Mouse (Mus musculus): ENCODE measurements around the gene Tdrd3. TPM values are rescaled to one million over a fixed set of nuclear protein-coding genes. Genes with fewer than 3 reads are reported as not detected.

Gene Tdrd3
- polyA plus RNA-seq, 1 experiment, result 14.8 TPM

DNA sequence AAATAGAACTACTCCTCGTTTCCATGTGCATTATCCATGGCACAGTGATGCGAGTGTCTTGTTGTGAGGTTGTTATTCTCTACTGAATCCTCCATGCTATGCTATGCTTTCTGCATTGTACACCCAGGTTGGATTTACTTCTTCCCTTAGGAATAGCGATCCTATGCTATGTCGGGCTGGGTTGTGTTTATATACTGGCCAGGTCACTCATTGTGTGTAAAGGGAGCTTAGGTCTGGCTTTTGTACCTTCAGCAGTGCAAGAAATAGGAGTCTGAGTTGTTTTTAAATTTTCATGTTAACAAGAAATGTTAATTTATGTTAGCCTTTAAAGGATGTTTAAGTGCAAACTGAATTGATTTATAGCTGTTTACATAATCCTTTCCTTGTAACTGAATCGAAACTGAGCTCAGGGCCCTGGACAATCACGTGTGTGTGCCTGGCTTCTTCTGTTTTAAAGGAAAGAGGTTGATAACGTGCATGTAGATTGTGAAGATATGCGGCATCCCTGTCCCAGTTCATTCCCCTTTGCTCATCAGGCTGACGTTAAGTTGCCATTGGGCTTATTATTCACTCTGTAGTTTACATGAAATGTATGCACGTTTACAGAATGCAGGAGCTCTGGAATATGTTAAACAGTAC is 59.4 kb downstream of the Tdrd3 start:
- no peak for TF ChIP-seq POLR2A (IDR thresholded peaks at IDR 0.05; ENCODE audit: borderline replicate concordance, low read depth, low read length)
- no peak overlapping the region for H3K27ac ChIP-seq (ENCODE audit: insufficient read depth, low read depth, low read length)
- no peaks in the 10 kb centered on the region; the same call in 1 of the 2 replicates for H3K4me1 ChIP-seq (ENCODE audit: control insufficient read depth, insufficient read depth, low read length)

GRCm38 (mm10) chr14:87478339-87478951 is 62.0 kb downstream of the Tdrd3 start:
- TF ChIP-seq POLR2A (IDR thresholded peaks at IDR 0.05; ENCODE audit: borderline replicate concordance, low read depth, low read length), result no peak
- no peak for TF ChIP-seq CTCF (IDR thresholded peaks at IDR 0.05; ENCODE audit: low read depth, low read length)
- no peaks in the 10 kb centered on the region for H3K4me1 ChIP-seq (ENCODE audit: control insufficient read depth, insufficient read depth, low read length)
- H3K27ac ChIP-seq (ENCODE audit: insufficient read depth, low read depth, low read length), result no peak overlapping the region
- H3K4me3 ChIP-seq (ENCODE audit: insufficient read depth, low read length), result no peak overlapping the region

More for the DNA sequence above, 59.4 kb downstream of the Tdrd3 start:
- H3K4me3 ChIP-seq (ENCODE audit: insufficient read depth, low read length), result no peak overlapping the region

- H3K4me3 ChIP-seq (ENCODE audit: insufficient read depth, low read length), result no peak overlapping the region
- TF ChIP-seq CTCF (IDR thresholded peaks at IDR 0.05; ENCODE audit: low read depth, low read length), result no peak
- TF ChIP-seq POLR2A (IDR thresholded peaks at IDR 0.05; ENCODE audit: borderline replicate concordance, low read depth, low read length), result no peak
- H3K4me1 ChIP-seq (ENCODE audit: control insufficient read depth, insufficient read depth, low read length), result peaks cover 4% of the 10 kb centered on the region
- no peak overlapping the region for H3K27ac ChIP-seq (ENCODE audit: insufficient read depth, low read depth, low read length)
Observed at GRCm38 (mm10) chr14:87485888-87486287, 69.4 kb downstream of the Tdrd3 start.

- H3K4me1 ChIP-seq (ENCODE audit: control insufficient read depth, insufficient read depth, low read length), result no peaks in the 10 kb centered on the region
- H3K4me3 ChIP-seq (ENCODE audit: insufficient read depth, low read length), result no peak overlapping the region
- TF ChIP-seq POLR2A (IDR thresholded peaks at IDR 0.05; ENCODE audit: borderline replicate concordance, low read depth, low read length) (no peak), CTCF (IDR thresholded peaks at IDR 0.05; ENCODE audit: low read depth, low read length) (no peak)
- no peak overlapping the region for H3K27ac ChIP-seq (ENCODE audit: insufficient read depth, low read depth, low read length)
Observed at GRCm38 (mm10) chr14:87497955-87498594, 81.6 kb downstream of the Tdrd3 start.

- TF ChIP-seq POLR2A (IDR thresholded peaks at IDR 0.05; ENCODE audit: borderline replicate concordance, low read depth, low read length) (no peak), CTCF (IDR thresholded peaks at IDR 0.05; ENCODE audit: low read depth, low read length) (no peak)
Observed at GRCm38 (mm10) chr14:87505924-87506323, 89.5 kb downstream of the Tdrd3 start.

GRCm38 (mm10) chr14:87515281-87515680 is 98.8 kb downstream of the Tdrd3 start:
- Histone ChIP-seq H3K4me3 (ENCODE audit: insufficient read depth, low read length) (no peak overlapping the region), H3K4me1 (ENCODE audit: control insufficient read depth, insufficient read depth, low read length) (no peaks in the 10 kb centered on the region), H3K27ac (ENCODE audit: insufficient read depth, low read depth, low read length) (no peak overlapping the region)
- TF ChIP-seq POLR2A (IDR thresholded peaks at IDR 0.05; ENCODE audit: borderline replicate concordance, low read depth, low read length) (no peak), CTCF (IDR thresholded peaks at IDR 0.05; ENCODE audit: low read depth, low read length) (no peak)

More at GRCm38 (mm10) chr14:87505924-87506323, 89.5 kb downstream of the Tdrd3 start:
- Histone ChIP-seq H3K4me3 (ENCODE audit: insufficient read depth, low read length) (no peak overlapping the region), H3K4me1 (ENCODE audit: control insufficient read depth, insufficient read depth, low read length) (no peaks in the 10 kb centered on the region), H3K27ac (ENCODE audit: insufficient read depth, low read depth, low read length) (no peak overlapping the region)

- H3K27ac ChIP-seq (ENCODE audit: insufficient read depth, low read depth, low read length), result no peak overlapping the region
- no peak overlapping the region for H3K4me3 ChIP-seq (ENCODE audit: insufficient read depth, low read length)
- no peaks in the 10 kb centered on the region for H3K4me1 ChIP-seq (ENCODE audit: control insufficient read depth, insufficient read depth, low read length)
- TF ChIP-seq CTCF (IDR thresholded peaks at IDR 0.05; ENCODE audit: low read depth, low read length) (no peak), POLR2A (IDR thresholded peaks at IDR 0.05; ENCODE audit: borderline replicate concordance, low read depth, low read length) (no peak)
Observed at GRCm38 (mm10) chr14:87517381-87517780, 100.9 kb downstream of the Tdrd3 start.

DNA sequence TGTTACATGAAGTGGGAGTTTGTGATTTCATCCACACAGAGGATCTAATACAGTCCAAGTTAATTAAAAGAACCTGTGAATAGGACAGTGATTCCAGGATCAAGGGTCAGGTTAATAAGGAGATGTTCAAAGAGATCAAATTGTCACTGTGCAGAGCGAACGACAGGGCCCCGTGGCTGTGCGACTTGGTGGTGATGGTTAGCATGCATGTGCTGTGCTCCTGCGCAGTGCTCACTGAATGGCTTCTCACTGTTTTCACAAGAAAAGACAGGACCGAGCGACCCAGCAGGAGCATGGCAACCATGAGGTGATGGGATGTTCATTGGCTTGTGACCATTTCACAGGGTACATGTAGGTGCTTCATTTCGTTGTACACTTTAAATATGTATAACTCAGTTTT is 115.4 kb downstream of the Tdrd3 start:
- TF ChIP-seq POLR2A (IDR thresholded peaks at IDR 0.05; ENCODE audit: borderline replicate concordance, low read depth, low read length) (no peak), CTCF (IDR thresholded peaks at IDR 0.05; ENCODE audit: low read depth, low read length) (no peak)
- H3K4me1 ChIP-seq (ENCODE audit: control insufficient read depth, insufficient read depth, low read length), result no peaks in the 10 kb centered on the region
- H3K27ac ChIP-seq (ENCODE audit: insufficient read depth, low read depth, low read length), result no peak overlapping the region
- no peak overlapping the region for H3K4me3 ChIP-seq (ENCODE audit: insufficient read depth, low read length)

GRCm38 (mm10) chr14:87537127-87537819 is 120.8 kb downstream of the Tdrd3 start:
- Histone ChIP-seq H3K4me3 (ENCODE audit: insufficient read depth, low read length) (no peak overlapping the region), H3K27ac (ENCODE audit: insufficient read depth, low read depth, low read length) (no peak overlapping the region), H3K4me1 (ENCODE audit: control insufficient read depth, insufficient read depth, low read length) (no peaks in the 10 kb centered on the region)
- no peak for TF ChIP-seq POLR2A (IDR thresholded peaks at IDR 0.05; ENCODE audit: borderline replicate concordance, low read depth, low read length)
- no peak for TF ChIP-seq CTCF (IDR thresholded peaks at IDR 0.05; ENCODE audit: low read depth, low read length)
